Mouse (Mus musculus): Measurements from ENCODE around the gene Nop16. TPM values are rescaled to one million over a fixed set of nuclear protein-coding genes. Genes with fewer than 3 reads are reported as not detected.

Nop16 gene
- polyA plus RNA-seq, 1 experiment, result 26.0 TPM

- no peak for TF ChIP-seq CTCF (IDR thresholded peaks at IDR 0.05; ENCODE audit: extremely low read depth, insufficient read depth, low read length)
- no peak for TF ChIP-seq POLR2A (IDR thresholded peaks at IDR 0.05; ENCODE audit: extremely low read depth, insufficient read depth, low read length)
- peaks cover 2% of the 10 kb centered on the region; the same call in 1 of the 2 replicates for H3K4me1 ChIP-seq (ENCODE audit: control insufficient read depth, insufficient read depth, low read length)
- H3K4me3 ChIP-seq (ENCODE audit: insufficient read depth, low read length), result no peak overlapping the region
- H3K27ac ChIP-seq (ENCODE audit: insufficient read depth, low read length), result no peak overlapping the region
Measured at GRCm38 (mm10) chr13:54602639-54603111, 12.8 kb upstream of the Nop16 start.

- H3K4me1 ChIP-seq (ENCODE audit: control insufficient read depth, insufficient read depth, low read length), result no peaks in the 10 kb centered on the region
- no peak overlapping the region for H3K4me3 ChIP-seq (ENCODE audit: insufficient read depth, low read length)
- no peak overlapping the region for H3K27ac ChIP-seq (ENCODE audit: insufficient read depth, low read length)
- TF ChIP-seq CTCF (IDR thresholded peaks at IDR 0.05; ENCODE audit: extremely low read depth, insufficient read depth, low read length), result no peak
- no peak for TF ChIP-seq POLR2A (IDR thresholded peaks at IDR 0.05; ENCODE audit: extremely low read depth, insufficient read depth, low read length)
Measured at GRCm38 (mm10) chr13:54598622-54599143, 8.8 kb upstream of the Nop16 start.

- Histone ChIP-seq H3K4me1 (ENCODE audit: control insufficient read depth, insufficient read depth, low read length) (peaks cover 2% of the 10 kb centered on the region; the same call in 1 of the 2 replicates), H3K4me3 (ENCODE audit: insufficient read depth, low read length) (no peak overlapping the region), H3K27ac (ENCODE audit: insufficient read depth, low read length) (no peak overlapping the region)
- no peak for TF ChIP-seq POLR2A (IDR thresholded peaks at IDR 0.05; ENCODE audit: extremely low read depth, insufficient read depth, low read length)
- TF ChIP-seq CTCF (IDR thresholded peaks at IDR 0.05; ENCODE audit: extremely low read depth, insufficient read depth, low read length), result no peak
Measured at GRCm38 (mm10) chr13:54596870-54597269, 7.0 kb upstream of the Nop16 start.

DNA sequence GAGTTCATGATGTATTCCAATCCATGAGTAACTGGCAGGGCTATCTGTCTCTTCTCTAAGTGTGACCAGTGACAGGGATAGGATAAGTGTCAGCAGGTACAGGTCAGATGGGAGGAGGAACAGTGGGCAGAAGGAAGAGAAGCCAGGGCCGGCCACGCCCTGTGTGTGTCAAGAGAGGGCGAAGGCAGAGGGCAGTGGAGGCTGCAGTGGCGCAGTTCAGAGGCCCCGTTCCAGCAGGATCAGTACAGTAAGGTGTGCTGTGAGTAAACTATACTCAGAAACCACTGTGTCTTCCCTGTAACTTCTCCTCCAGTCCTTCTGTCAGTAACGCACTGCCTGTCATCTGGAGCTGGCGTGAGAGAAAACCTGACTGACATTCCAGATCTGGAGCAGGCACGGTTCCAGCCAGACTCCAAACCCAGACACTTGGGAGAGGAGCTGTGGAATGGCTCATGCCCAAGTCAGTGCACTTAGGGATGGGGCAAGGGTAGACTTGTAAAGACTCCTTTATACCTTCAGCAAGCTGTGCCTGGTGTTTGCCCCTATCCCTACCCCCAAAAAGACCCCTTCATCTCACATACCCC, 6.3 kb upstream of the Nop16 start:
- Histone ChIP-seq H3K4me3 (ENCODE audit: insufficient read depth, low read length) (no peak overlapping the region), H3K4me1 (ENCODE audit: control insufficient read depth, insufficient read depth, low read length) (peaks cover 5% of the 10 kb centered on the region; the same call in 1 of the 2 replicates), H3K27ac (ENCODE audit: insufficient read depth, low read length) (no peak overlapping the region)
- TF ChIP-seq CTCF (IDR thresholded peaks at IDR 0.05; ENCODE audit: extremely low read depth, insufficient read depth, low read length), result no peak
- no peak for TF ChIP-seq POLR2A (IDR thresholded peaks at IDR 0.05; ENCODE audit: extremely low read depth, insufficient read depth, low read length)

- TF ChIP-seq POLR2A (IDR thresholded peaks at IDR 0.05; ENCODE audit: extremely low read depth, insufficient read depth, low read length) (0 out of 2 replicates have a peak, but pooled peaks have one; percentile 8), CTCF (IDR thresholded peaks at IDR 0.05; ENCODE audit: extremely low read depth, insufficient read depth, low read length) (no peak)
- Histone ChIP-seq H3K4me1 (ENCODE audit: control insufficient read depth, insufficient read depth, low read length) (peaks cover 5% of the 10 kb centered on the region; the same call in 1 of the 2 replicates), H3K27ac (ENCODE audit: insufficient read depth, low read length) (no peak overlapping the region), H3K4me3 (ENCODE audit: insufficient read depth, low read length) (no peak overlapping the region)
Measured at GRCm38 (mm10) chr13:54593617-54594016, 3.7 kb upstream of the Nop16 start.

- TF ChIP-seq POLR2A (IDR thresholded peaks at IDR 0.05; ENCODE audit: extremely low read depth, insufficient read depth, low read length) (no peak), CTCF (IDR thresholded peaks at IDR 0.05; ENCODE audit: extremely low read depth, insufficient read depth, low read length) (no peak)
- H3K4me1 ChIP-seq (ENCODE audit: control insufficient read depth, insufficient read depth, low read length), result peaks cover 5% of the 10 kb centered on the region; the same call in 1 of the 2 replicates
- peak overlapping the region; percentile 49 for H3K4me3 ChIP-seq (ENCODE audit: insufficient read depth, low read length)
- H3K27ac ChIP-seq (ENCODE audit: insufficient read depth, low read length), result no peak overlapping the region
Measured at GRCm38 (mm10) chr13:54591776-54592356, 2.0 kb upstream of the Nop16 start.

GRCm38 (mm10) chr13:54589414-54589995, 385 bp downstream of the Nop16 start:
- Histone ChIP-seq H3K4me1 (ENCODE audit: control insufficient read depth, insufficient read depth, low read length) (peaks cover 5% of the 10 kb centered on the region; the same call in 1 of the 2 replicates), H3K4me3 (ENCODE audit: insufficient read depth, low read length) (peak overlapping the region; percentile 49), H3K27ac (ENCODE audit: insufficient read depth, low read length) (no peak overlapping the region)
- no peak for TF ChIP-seq CTCF (IDR thresholded peaks at IDR 0.05; ENCODE audit: extremely low read depth, insufficient read depth, low read length)
- no peak for TF ChIP-seq POLR2A (IDR thresholded peaks at IDR 0.05; ENCODE audit: extremely low read depth, insufficient read depth, low read length)

GRCm38 (mm10) chr13:54585831-54586230, 4.1 kb downstream of the Nop16 start:
- H3K4me3 ChIP-seq (ENCODE audit: insufficient read depth, low read length), result no peak overlapping the region
- TF ChIP-seq POLR2A (IDR thresholded peaks at IDR 0.05; ENCODE audit: extremely low read depth, insufficient read depth, low read length), result no peak
- no peak for TF ChIP-seq CTCF (IDR thresholded peaks at IDR 0.05; ENCODE audit: extremely low read depth, insufficient read depth, low read length)
- H3K4me1 ChIP-seq (ENCODE audit: control insufficient read depth, insufficient read depth, low read length), result no peaks in the 10 kb centered on the region; the same call in 1 of the 2 replicates
- no peak overlapping the region for H3K27ac ChIP-seq (ENCODE audit: insufficient read depth, low read length)

DNA sequence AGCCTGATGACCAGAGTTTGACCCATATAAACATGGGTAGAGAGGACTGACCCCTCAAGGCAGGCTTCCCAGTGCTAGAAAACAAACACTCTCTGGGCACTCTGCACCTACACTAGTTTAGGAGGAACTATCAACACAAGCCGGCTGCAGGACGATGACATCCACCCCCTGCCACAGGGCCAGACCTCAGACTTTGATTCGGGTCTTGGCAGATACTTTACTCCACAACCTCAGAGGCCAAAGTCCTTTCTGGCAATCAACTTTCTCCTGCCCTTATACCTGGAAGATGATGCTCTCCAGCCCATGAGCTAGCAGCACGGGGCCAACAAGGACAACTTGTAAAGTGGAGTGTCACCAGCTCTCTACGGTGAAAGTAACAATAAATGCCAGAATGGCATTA, 7.0 kb downstream of the Nop16 start:
- TF ChIP-seq POLR2A (IDR thresholded peaks at IDR 0.05; ENCODE audit: extremely low read depth, insufficient read depth, low read length) (no peak), CTCF (IDR thresholded peaks at IDR 0.05; ENCODE audit: extremely low read depth, insufficient read depth, low read length) (no peak)
- Histone ChIP-seq H3K4me3 (ENCODE audit: insufficient read depth, low read length) (no peak overlapping the region), H3K4me1 (ENCODE audit: control insufficient read depth, insufficient read depth, low read length) (no peaks in the 10 kb centered on the region), H3K27ac (ENCODE audit: insufficient read depth, low read length) (no peak overlapping the region)
